Mouse (Mus musculus) liver, embryonic 15.5 days (tissue): ENCODE measurements around the gene Gucy1b2. TPM values are rescaled to one million over a fixed set of nuclear protein-coding genes. Genes with fewer than 3 reads are reported as not detected.

Experiments used
- ATAC-seq: fragments of 200-750 bp; cut with Nextera tagmentation; 2 replicates; pipeline ENCODE4 v1.8.0; 2017; ENCODE audit warnings: moderate number of reproducible peaks, mild to moderate bottlenecking, moderate library complexity; ENCODE audit not compliant: insufficient read depth
- H3K27ac ChIP-seq: fragments of 300-500 bp; sonication (generic); replicated peaks from 2 replicates; pipeline ENCODE4 v1.5.1; 2015; ENCODE audit warnings: mild to moderate bottlenecking, inconsistent platforms
- H3K27me3 ChIP-seq: fragments of 300-500 bp; sonication (generic); 2 replicates; pipeline ENCODE4 v1.6.1; 2015; ENCODE audit warnings: mild to moderate bottlenecking, inconsistent platforms
- H3K36me3 ChIP-seq: fragments of 300-500 bp; sonication (generic); replicated peaks from 2 replicates; pipeline ENCODE4 v1.6.1; 2015; ENCODE audit warnings: moderate library complexity, mild to moderate bottlenecking, inconsistent platforms
- H3K4me1 ChIP-seq: fragments of 300-500 bp; sonication (generic); replicated peaks from 2 replicates; pipeline ENCODE4 v1.6.1; 2015; ENCODE audit warnings: inconsistent platforms
- H3K4me2 ChIP-seq: fragments of 300-500 bp; sonication (generic); 2 replicates; pipeline ENCODE4 v1.6.1; 2015; ENCODE audit warnings: moderate library complexity, mild to moderate bottlenecking, inconsistent platforms
- H3K4me3 ChIP-seq: fragments of 300-500 bp; sonication (generic); replicated peaks from 2 replicates; pipeline ENCODE4 v1.5.1; 2015; ENCODE audit warnings: mild to moderate bottlenecking, inconsistent platforms
- H3K9ac ChIP-seq: fragments of 300-500 bp; sonication (generic); 2 replicates; pipeline ENCODE4 v1.6.1; 2015; ENCODE audit warnings: moderate library complexity, mild to moderate bottlenecking, inconsistent platforms
- H3K9me3 ChIP-seq: fragments of 300-500 bp; sonication (generic); replicated peaks from 2 replicates; pipeline ENCODE4 v1.6.1; 2016; ENCODE audit warnings: inconsistent platforms
- WGBS: fragments of 180-500 bp; shearing (Covaris S2); methylation state at CpG from one replicate; pipeline ENCODE4 v1.1.7; 2015; ENCODE audit warnings: mixed read lengths; ENCODE audit not compliant: insufficient replicate concordance; 5-methylcytosine and 5-hydroxymethylcytosine counted together
- polyA plus RNA-seq: library from polyadenylated mRNA; unstranded; fragments of >200 nt; fragmentation: Nextera tagmentation; extraction: Ambion mirVana; gene quantifications from 2 replicates; pipeline ENCODE4 v1.2.1, GENCODE M21; 2015

Gucy1b2 gene
- polyA plus RNA-seq, 1 experiment from 2014 or later: not detected

- Histone ChIP-seq H3K4me1 (no peaks in the 10 kb centered on the region), H3K27ac (no peak overlapping the region), H3K4me3 (no peak overlapping the region), H3K9me3 (no peaks in the 10 kb centered on the region), H3K9ac (no peak overlapping the region), H3K36me3 (no peaks in the 10 kb centered on the region), H3K4me2 (no peak overlapping the region), H3K27me3 (no peaks in the 10 kb centered on the region)
- no peak for ATAC-seq
- WGBS: 63% methylated on average over 6 of the region's 6 CpGs
These were observed 12.2 kb downstream of the Gucy1b2 start for GRCm38 (mm10) chr14:62443840-62444430.

GRCm38 (mm10) chr14:62442971-62443370 lies 13.1 kb downstream of the Gucy1b2 start:
- no peak for ATAC-seq
- Histone ChIP-seq H3K27me3 (no peaks in the 10 kb centered on the region), H3K4me2 (no peak overlapping the region), H3K36me3 (no peaks in the 10 kb centered on the region), H3K4me3 (no peak overlapping the region), H3K9ac (no peak overlapping the region), H3K9me3 (no peaks in the 10 kb centered on the region), H3K27ac (no peak overlapping the region), H3K4me1 (no peaks in the 10 kb centered on the region)
- WGBS: 61% methylated on average over 1 of the region's 1 CpGs

GRCm38 (mm10) chr14:62440036-62440435 lies 16.1 kb downstream of the Gucy1b2 start:
- Histone ChIP-seq H3K4me1 (no peaks in the 10 kb centered on the region), H3K4me3 (no peak overlapping the region), H3K9me3 (no peaks in the 10 kb centered on the region), H3K4me2 (no peak overlapping the region), H3K27me3 (no peaks in the 10 kb centered on the region), H3K9ac (no peak overlapping the region), H3K36me3 (no peaks in the 10 kb centered on the region), H3K27ac (no peak overlapping the region)
- no peak for ATAC-seq

GRCm38 (mm10) chr14:62438236-62438635 lies 17.9 kb downstream of the Gucy1b2 start:
- Histone ChIP-seq H3K4me1 (no peaks in the 10 kb centered on the region), H3K9me3 (no peaks in the 10 kb centered on the region), H3K4me3 (no peak overlapping the region), H3K9ac (no peak overlapping the region), H3K27ac (no peak overlapping the region), H3K36me3 (no peaks in the 10 kb centered on the region), H3K27me3 (no peaks in the 10 kb centered on the region), H3K4me2 (no peak overlapping the region)
- 65% methylated on average over 4 of the region's 4 CpGs for WGBS
- no peak for ATAC-seq

- ATAC-seq: no peak
- no peaks in the 10 kb centered on the region for H3K4me1 ChIP-seq
- WGBS: 58% methylated on average over 2 of the region's 2 CpGs
- no peak overlapping the region for H3K4me2 ChIP-seq
- H3K9me3 ChIP-seq: no peaks in the 10 kb centered on the region
- no peak overlapping the region for H3K4me3 ChIP-seq
- no peak overlapping the region for H3K27ac ChIP-seq
- no peak overlapping the region for H3K9ac ChIP-seq
- no peaks in the 10 kb centered on the region for H3K36me3 ChIP-seq
- no peaks in the 10 kb centered on the region for H3K27me3 ChIP-seq
These were observed 18.3 kb downstream of the Gucy1b2 start for GRCm38 (mm10) chr14:62437806-62438205.

GRCm38 (mm10) chr14:62425277-62425691 lies 30.8 kb downstream of the Gucy1b2 start:
- ATAC-seq: no peak
- H3K27me3 ChIP-seq: no peaks in the 10 kb centered on the region

GRCm38 (mm10) chr14:62422265-62422664 lies 33.8 kb downstream of the Gucy1b2 start:
- H3K27me3 ChIP-seq: no peaks in the 10 kb centered on the region
- no peak overlapping the region for H3K4me3 ChIP-seq
- H3K4me1 ChIP-seq: no peaks in the 10 kb centered on the region
- no peaks in the 10 kb centered on the region for H3K9me3 ChIP-seq
- no peaks in the 10 kb centered on the region for H3K36me3 ChIP-seq
- no peak overlapping the region for H3K27ac ChIP-seq
- WGBS: 60% methylated on average over 4 of the region's 4 CpGs
- no peak for ATAC-seq
- H3K4me2 ChIP-seq: no peak overlapping the region
- H3K9ac ChIP-seq: no peak overlapping the region

More at GRCm38 (mm10) chr14:62425277-62425691, 30.8 kb downstream of the Gucy1b2 start:
- no peak overlapping the region for H3K4me2 ChIP-seq
- no peaks in the 10 kb centered on the region for H3K9me3 ChIP-seq
- no peak overlapping the region for H3K27ac ChIP-seq
- H3K36me3 ChIP-seq: no peaks in the 10 kb centered on the region
- no peak overlapping the region for H3K9ac ChIP-seq
- WGBS: 54% methylated on average over 2 of the region's 2 CpGs
- no peaks in the 10 kb centered on the region for H3K4me1 ChIP-seq
- H3K4me3 ChIP-seq: no peak overlapping the region

- H3K36me3 ChIP-seq: no peaks in the 10 kb centered on the region
- no peak for ATAC-seq
- no peaks in the 10 kb centered on the region for H3K4me1 ChIP-seq
- H3K9me3 ChIP-seq: no peaks in the 10 kb centered on the region
- no peaks in the 10 kb centered on the region for H3K27me3 ChIP-seq
- H3K4me3 ChIP-seq: no peak overlapping the region
- no peak overlapping the region for H3K9ac ChIP-seq
- 52% methylated on average over 3 of the region's 3 CpGs for WGBS
- H3K4me2 ChIP-seq: no peak overlapping the region
- no peak overlapping the region for H3K27ac ChIP-seq
These were observed 38.6 kb downstream of the Gucy1b2 start for GRCm38 (mm10) chr14:62417501-62417900.

- Histone ChIP-seq H3K36me3 (no peaks in the 10 kb centered on the region), H3K9ac (no peak overlapping the region), H3K27me3 (no peaks in the 10 kb centered on the region), H3K4me3 (no peak overlapping the region), H3K9me3 (no peaks in the 10 kb centered on the region), H3K4me1 (no peaks in the 10 kb centered on the region), H3K27ac (no peak overlapping the region), H3K4me2 (no peak overlapping the region)
- no peak for ATAC-seq
- WGBS: 14% methylated on average over 1 of the region's 1 CpGs
These were observed 39.4 kb downstream of the Gucy1b2 start for GRCm38 (mm10) chr14:62416742-62417134.

GRCm38 (mm10) chr14:62416007-62416741 lies 39.9 kb downstream of the Gucy1b2 start:
- Histone ChIP-seq H3K27me3 (no peaks in the 10 kb centered on the region), H3K9ac (no peak overlapping the region), H3K36me3 (no peaks in the 10 kb centered on the region), H3K4me3 (no peak overlapping the region), H3K4me2 (no peak overlapping the region), H3K9me3 (no peaks in the 10 kb centered on the region), H3K27ac (no peak overlapping the region), H3K4me1 (no peaks in the 10 kb centered on the region)
- 72% methylated on average over 7 of the region's 7 CpGs for WGBS
- ATAC-seq: no peak

GRCm38 (mm10) chr14:62395346-62395745 lies 60.7 kb downstream of the Gucy1b2 start:
- Histone ChIP-seq H3K36me3 (no peaks in the 10 kb centered on the region), H3K4me1 (no peaks in the 10 kb centered on the region), H3K9ac (no peak overlapping the region), H3K27ac (no peak overlapping the region), H3K4me2 (no peak overlapping the region), H3K4me3 (no peak overlapping the region), H3K9me3 (no peaks in the 10 kb centered on the region), H3K27me3 (no peaks in the 10 kb centered on the region)
- ATAC-seq: no peak
- 76% methylated on average over 2 of the region's 2 CpGs for WGBS

GRCm38 (mm10) chr14:62392754-62393153 lies 63.3 kb downstream of the Gucy1b2 start:
- Histone ChIP-seq H3K9ac (no peak overlapping the region), H3K27ac (no peak overlapping the region), H3K4me2 (no peak overlapping the region), H3K36me3 (no peaks in the 10 kb centered on the region), H3K4me1 (no peaks in the 10 kb centered on the region), H3K27me3 (no peaks in the 10 kb centered on the region), H3K9me3 (no peaks in the 10 kb centered on the region), H3K4me3 (no peak overlapping the region)
- no peak for ATAC-seq
- 69% methylated on average over 4 of the region's 4 CpGs for WGBS
